Mouse (Mus musculus): Measurements from ENCODE around the gene Ubald2. TPM values are rescaled to one million over a fixed set of nuclear protein-coding genes. Genes with fewer than 3 reads are reported as not detected.
"Not testable (repeated sequence)": the region's sequence is repeated elsewhere in the genome, so short reads cannot be mapped to it uniquely, and the experiment has no call there.

Ubald2 gene
- total RNA-seq, 2 experiments from 2014 or later = 40.4 to 44.9 TPM

DNA sequence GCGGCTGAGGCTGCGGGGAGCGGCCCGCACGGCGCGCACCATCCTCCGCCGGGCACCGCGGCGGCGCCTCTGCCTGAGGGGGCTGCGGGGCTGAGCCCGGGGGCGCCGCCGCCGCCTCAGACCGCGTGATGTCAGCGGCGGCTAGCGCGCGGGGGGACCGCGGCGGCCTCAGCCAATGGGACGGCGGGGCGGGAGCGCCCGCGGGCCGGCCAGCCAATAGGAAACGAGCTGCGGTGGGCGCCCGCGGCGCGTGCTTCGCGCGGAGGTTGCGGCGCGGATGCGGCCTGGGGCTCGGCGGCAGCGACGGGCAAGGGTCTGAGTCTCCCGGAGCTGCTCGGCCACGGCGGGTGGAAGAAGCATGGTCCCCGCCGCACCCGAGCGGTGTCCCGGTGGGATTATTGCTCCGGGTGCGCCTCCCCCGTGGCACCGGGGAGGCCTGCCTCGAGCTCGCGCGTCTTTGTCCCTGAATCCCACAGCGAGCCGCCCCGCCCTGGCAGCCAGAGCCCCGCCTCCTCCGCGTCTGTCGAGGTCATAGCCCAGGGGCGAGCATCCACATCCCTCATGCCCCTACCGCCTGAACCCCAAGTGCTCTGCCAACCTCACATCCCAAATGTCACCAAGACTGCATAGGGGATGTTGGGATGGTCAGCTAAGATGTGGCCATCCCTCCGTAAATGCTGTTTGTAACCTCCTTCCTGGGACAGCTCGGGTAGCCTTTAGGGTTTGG, 20.8 kb upstream of the Ubald2 start, which contains the start of gene Rnf157:
TSS of gene Rnf157 (minus strand) at position 129 of the 727 bp plus-strand sequence.
- intact Hi-C loops (cut with DNase I) = no loop called here
- peak; percentile 82 to 90 for DNase-seq

DNA sequence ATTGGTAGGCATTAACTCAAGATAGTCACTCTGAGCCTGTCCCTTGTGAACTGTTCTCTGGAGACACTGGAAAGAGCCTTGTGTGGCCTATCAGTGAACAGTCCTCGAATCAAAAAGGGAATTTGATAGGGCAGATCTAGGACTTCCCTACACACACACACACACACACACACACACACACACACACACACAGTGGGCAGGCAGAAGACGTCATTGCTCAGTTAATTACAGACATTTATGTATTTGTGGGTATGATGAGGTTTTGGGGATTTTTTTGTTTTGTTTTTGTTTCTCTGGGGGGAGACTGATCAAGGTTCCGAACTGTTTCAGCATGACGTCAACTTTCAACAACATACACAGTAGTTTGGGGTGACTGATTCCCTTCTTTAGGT, 20.3 kb upstream of the Ubald2 start:
- intact Hi-C loops (cut with DNase I) = no loop called here
- DNase-seq = no peak

GRCm38 (mm10) chr11:116416196-116416943, 17.5 kb upstream of the Ubald2 start:
- intact Hi-C loops (cut with DNase I) = no loop called here
- DNase-seq = no peak

DNA sequence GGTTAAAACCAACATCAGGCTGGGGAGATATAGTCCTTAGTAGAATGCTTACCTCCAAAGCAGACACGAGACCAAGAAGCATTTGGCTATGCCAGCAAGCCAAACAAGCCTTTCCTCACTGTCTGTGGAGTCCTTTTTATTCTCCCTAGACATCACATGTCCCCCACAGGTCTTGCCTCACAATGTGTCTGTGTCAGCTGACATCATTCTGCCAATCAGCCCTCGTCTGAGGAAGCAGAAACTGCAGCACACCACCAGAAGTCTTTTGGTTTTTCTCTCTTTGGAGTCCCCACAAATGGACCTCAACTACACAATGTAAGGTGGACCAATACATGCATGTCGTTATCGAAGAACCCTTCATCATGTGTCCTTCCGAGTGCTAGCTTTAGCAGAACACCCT, 16.8 kb upstream of the Ubald2 start:
- intact Hi-C loops (cut with DNase I) = no loop called here
- no peak for DNase-seq

GRCm38 (mm10) chr11:116418194-116418840, 15.6 kb upstream of the Ubald2 start:
- intact Hi-C loops (cut with DNase I) = no loop called here
- DNase-seq = no peak

GRCm38 (mm10) chr11:116418841-116419462, 14.9 kb upstream of the Ubald2 start:
- no peak for DNase-seq
- intact Hi-C loops (cut with DNase I) = no loop called here

GRCm38 (mm10) chr11:116421102-116421501, 12.8 kb upstream of the Ubald2 start:
- DNase-seq = no peak
- intact Hi-C loops (cut with DNase I) = no loop called here

GRCm38 (mm10) chr11:116422562-116422961, 11.3 kb upstream of the Ubald2 start:
- intact Hi-C loops (cut with DNase I) = no loop called here
- no peak for DNase-seq

- no peak for DNase-seq
- intact Hi-C loops (cut with DNase I) = no loop called here
Observed at GRCm38 (mm10) chr11:116423214-116423613, 10.7 kb upstream of the Ubald2 start.

- intact Hi-C loops (cut with DNase I) = no loop called here
Observed at GRCm38 (mm10) chr11:116423782-116424620, 9.9 kb upstream of the Ubald2 start.

DNA sequence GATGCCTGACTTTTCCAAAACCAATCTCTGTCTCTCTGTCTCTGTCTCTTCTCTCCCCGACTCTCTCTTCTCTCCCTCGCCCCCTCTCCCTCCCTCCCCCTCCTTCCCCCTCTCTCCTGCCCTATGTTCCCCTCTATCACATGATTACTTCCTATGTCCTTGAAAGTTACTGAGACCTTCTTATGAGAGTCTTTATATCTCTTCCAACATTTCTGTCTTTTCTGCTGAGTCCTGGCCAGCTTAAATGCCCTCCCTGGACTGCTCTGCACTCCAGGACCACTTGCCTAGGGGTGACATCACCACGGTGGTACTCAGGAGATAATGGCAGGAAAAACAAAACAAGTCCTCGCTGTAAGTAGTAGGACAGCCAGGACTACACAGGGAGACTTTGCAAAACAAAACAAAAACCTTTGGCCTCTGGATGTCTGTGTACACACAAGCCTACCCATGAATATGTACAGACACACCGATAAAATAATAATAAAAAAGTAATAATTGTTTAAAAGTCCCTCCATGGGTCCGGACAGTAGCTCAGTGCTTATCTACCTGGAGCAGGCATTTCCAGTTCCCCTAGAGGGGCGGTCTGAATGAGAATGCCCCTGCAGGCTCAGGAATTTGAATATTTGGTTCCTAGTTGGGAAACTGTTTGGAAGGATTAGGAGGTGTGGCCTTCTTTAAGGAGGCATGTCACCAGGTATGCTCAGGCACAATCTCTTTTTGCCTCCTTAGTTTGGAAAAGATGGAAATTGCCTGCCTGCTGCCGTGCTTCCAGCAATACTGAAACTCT, 9.1 kb upstream of the Ubald2 start:
- no peak for DNase-seq
- intact Hi-C loops (cut with DNase I) = no loop called here

More at GRCm38 (mm10) chr11:116423782-116424620, 9.9 kb upstream of the Ubald2 start:
- DNase-seq = peak in 1 of 2 experiments; percentile 39

DNA sequence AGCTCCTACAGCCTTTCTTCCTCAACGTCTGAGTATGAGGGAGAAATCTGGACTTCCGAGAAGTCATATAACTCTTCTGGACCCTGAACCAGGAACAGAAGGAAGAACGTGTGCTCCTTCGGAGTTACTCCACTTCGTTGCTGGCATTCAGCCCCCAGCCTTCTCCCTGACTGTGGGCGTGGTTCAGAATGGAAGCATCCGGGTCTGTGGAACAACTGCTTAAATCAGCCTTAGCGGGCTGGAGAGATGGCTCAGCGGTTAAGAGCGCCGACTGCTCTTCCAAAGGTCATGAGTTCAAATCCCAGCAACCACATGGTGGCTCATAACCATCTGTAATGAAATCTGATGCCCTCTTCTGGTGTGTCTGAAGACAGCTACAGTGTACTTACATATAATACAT, 7.6 kb upstream of the Ubald2 start:
- intact Hi-C loops (cut with DNase I); DNase-seq: not testable (repeated sequence)

GRCm38 (mm10) chr11:116426852-116427575, 6.9 kb upstream of the Ubald2 start:
- intact Hi-C loops (cut with DNase I) = no loop called here
- DNase-seq = no peak

- intact Hi-C loops (cut with DNase I) = no loop called here
- no peak for DNase-seq
Observed at GRCm38 (mm10) chr11:116428872-116429859, 4.7 kb upstream of the Ubald2 start.

- intact Hi-C loops (cut with DNase I) = no loop called here
- no peak for DNase-seq
Observed at GRCm38 (mm10) chr11:116429862-116430613, 3.9 kb upstream of the Ubald2 start.

DNA sequence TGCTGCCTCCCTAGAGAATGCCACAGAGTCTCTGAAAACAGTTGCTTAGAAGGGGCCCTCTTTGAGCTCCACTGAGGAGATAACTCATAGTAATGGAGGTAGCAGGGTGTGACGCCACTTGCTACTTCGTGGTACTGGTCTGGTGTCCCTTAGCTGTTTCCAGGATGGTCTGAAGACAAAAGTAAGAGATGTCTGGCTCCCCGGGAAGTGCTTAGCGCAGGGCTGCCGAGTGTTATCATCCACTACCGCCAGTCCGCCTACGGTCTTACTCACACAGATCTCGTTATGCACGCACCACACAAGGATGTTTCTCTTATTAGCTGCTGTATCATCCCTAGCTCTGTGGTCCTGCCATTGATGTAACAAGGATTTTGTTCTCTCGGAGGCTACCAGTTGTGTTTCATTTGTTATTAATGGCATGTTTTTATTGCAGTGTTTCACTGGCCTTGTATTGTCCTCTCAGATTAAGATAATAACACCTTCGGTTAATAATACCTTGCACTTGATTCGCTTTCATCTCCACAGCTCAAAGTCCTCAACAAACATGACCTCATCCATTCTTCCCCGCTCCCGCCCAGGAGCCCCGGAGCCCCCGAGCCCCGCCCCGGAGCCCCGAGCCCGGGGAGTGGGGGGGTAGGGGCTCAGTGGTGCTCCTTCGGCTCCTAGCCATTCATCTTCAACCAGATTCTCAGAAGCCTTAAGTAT, 3.0 kb upstream of the Ubald2 start:
- intact Hi-C loops (cut with DNase I) = no loop called here
- no peak for DNase-seq

All from heart, postnatal 36 days (tissue).